Mouse (Mus musculus): ENCODE data around the gene Ezr. TPM values are rescaled to one million over a fixed set of nuclear protein-coding genes. Genes with fewer than 3 reads are reported as not detected.

The Ezr gene
- polyA plus RNA-seq, 1 experiment = 35.9 TPM

DNA sequence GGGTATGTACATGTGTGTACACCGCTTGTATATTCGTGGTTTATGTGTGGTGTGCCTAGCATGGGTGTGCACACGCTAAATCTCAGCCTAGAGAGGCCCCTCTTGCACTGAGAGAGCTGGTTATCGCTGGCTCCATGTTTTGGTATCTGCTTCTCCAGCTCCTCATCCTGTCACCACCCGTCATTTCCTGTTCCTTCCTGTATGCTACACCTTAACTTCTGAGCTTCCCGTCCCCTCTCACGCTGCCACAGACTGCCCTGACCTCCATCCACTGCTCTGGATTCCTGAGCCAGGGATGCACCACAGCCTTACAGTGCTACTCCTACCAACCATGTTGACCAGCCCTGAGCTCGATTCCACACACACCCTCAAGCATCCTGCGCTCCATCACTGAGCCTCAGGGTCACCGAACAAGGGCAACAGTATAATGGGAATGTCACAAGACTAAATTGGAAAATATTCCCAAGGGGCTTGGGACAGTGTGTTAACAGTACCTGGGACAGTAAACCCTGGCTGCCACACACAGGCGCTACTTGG lies 39.5 kb downstream of the Ezr start:
- Histone ChIP-seq H3ac (ENCODE audit: control insufficient read depth, insufficient read length) (no peak overlapping the region), H3K27me3 (ENCODE audit: control insufficient read depth, insufficient read depth, insufficient read length) (no peaks in the 10 kb centered on the region), H3K4me3 (no peak overlapping the region), H3K79me2 (ENCODE audit: control insufficient read depth, insufficient read depth) (no peaks in the 10 kb centered on the region), H3K36me3 (ENCODE audit: control insufficient read depth, insufficient read depth) (peaks cover 10% of the 10 kb centered on the region), H3K4me2 (ENCODE audit: low read depth) (peak overlapping the region; percentile 33)
- TF ChIP-seq MYOG (IDR thresholded peaks at IDR 0.05; ENCODE audit: control insufficient read depth in 1 of 3, insufficient read depth in 1 of 3, insufficient read length in 2 of 3, low read depth in 2 of 3) = no peak
- no peak for TF ChIP-seq POLR2A (IDR thresholded peaks at IDR 0.05; ENCODE audit: insufficient read length, low read depth)
- TF ChIP-seq USF1 (IDR thresholded peaks at IDR 0.05; ENCODE audit: low read depth) = no peak
- no peak for TF ChIP-seq CEBPB (IDR thresholded peaks at IDR 0.05; ENCODE audit: insufficient read depth, poor library complexity, severe bottlenecking)
- no peak for TF ChIP-seq POLR2AphosphoS2 (IDR thresholded peaks at IDR 0.05; ENCODE audit: insufficient read length, low read depth)
- no peak for TF ChIP-seq TCF3 (IDR thresholded peaks at IDR 0.05; ENCODE audit: insufficient read length, low read depth)
- TF ChIP-seq SRF (IDR thresholded peaks at IDR 0.05; ENCODE audit: control insufficient read depth, insufficient read length, low read depth) = no peak
- no peak for TF ChIP-seq REST (IDR thresholded peaks at IDR 0.05; ENCODE audit: insufficient read depth, insufficient read length)
- TF ChIP-seq TCF12 (IDR thresholded peaks at IDR 0.05; ENCODE audit: insufficient read depth, poor library complexity, severe bottlenecking) = no peak
- no peak for TF ChIP-seq E2F4 (IDR thresholded peaks at IDR 0.05; ENCODE audit: insufficient read depth)
- no peak for TF ChIP-seq MYOD1 (IDR thresholded peaks at IDR 0.05; ENCODE audit: control insufficient read depth in 1 of 3, insufficient read length in 2 of 3, low read depth in 2 of 3)
- TF ChIP-seq MAX (IDR thresholded peaks at IDR 0.05; ENCODE audit: low read depth) = no peak

DNA sequence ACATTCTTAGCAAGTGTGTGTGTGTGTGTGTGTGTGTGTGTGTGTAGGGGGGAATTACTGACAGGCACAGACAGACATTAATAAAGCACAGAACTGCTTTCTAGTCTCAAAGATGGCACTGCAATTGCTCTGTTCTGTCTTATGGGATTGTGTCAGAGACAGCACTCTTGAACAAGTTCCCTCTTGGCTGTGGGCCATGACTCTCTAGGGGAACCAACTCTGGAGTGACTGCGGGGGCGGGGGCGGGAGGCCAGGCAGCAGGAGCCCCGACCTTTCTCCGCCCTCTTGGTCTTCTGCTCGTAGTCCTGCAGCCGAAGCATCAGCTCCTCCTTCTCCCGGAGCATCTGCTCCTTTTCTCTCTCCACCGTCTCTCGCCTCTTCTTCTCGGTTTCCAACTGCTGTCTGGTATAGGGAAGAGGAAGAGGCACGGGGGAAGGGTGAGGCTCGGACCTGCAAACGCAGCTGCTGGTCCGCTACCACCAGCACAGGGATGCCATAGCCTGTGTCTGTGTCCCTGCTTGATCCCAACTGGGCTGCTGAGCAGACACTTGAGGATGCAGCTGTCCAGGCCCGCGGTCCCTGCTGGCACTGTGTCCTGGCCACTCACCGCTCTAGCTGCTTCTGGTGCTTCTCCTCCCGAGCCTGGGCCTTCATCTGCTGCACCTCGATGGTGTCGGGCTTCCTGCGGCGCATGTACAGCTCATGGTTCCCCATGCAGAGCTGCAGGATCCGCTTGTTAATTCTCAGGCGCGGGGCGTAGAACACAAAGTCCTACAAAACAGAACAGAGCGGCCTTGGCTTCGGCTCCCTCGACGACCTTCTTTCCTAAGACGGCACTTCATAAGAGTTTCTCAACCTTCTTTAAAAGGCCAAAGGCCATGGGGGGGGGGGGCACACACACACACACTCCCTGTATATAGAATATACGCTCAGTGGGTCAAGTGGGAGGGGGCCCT lies 40.2 kb downstream of the Ezr start:
- no peak overlapping the region for H3ac ChIP-seq (ENCODE audit: control insufficient read depth, insufficient read length)
- H3K36me3 ChIP-seq (ENCODE audit: control insufficient read depth, insufficient read depth) = peaks cover 10% of the 10 kb centered on the region
- H3K4me3 ChIP-seq = no peak overlapping the region
- no peaks in the 10 kb centered on the region for H3K27me3 ChIP-seq (ENCODE audit: control insufficient read depth, insufficient read depth, insufficient read length)
- no peak for TF ChIP-seq USF1 (IDR thresholded peaks at IDR 0.05; ENCODE audit: low read depth)
- no peak for TF ChIP-seq TCF12 (IDR thresholded peaks at IDR 0.05; ENCODE audit: insufficient read depth, poor library complexity, severe bottlenecking)
- peak; percentile 25 to 94 (median 92) for TF ChIP-seq MYOG (IDR thresholded peaks at IDR 0.05; ENCODE audit: control insufficient read depth in 1 of 3, insufficient read depth in 1 of 3, insufficient read length in 2 of 3, low read depth in 2 of 3)
- peak; percentile 60 for TF ChIP-seq TCF3 (IDR thresholded peaks at IDR 0.05; ENCODE audit: insufficient read length, low read depth)
- peak in 2 of 3 experiments; percentile 87 to 95 for TF ChIP-seq MYOD1 (IDR thresholded peaks at IDR 0.05; ENCODE audit: control insufficient read depth in 1 of 3, insufficient read length in 2 of 3, low read depth in 2 of 3)
- H3K4me2 ChIP-seq (ENCODE audit: low read depth) = no peak overlapping the region
- H3K79me2 ChIP-seq (ENCODE audit: control insufficient read depth, insufficient read depth) = no peaks in the 10 kb centered on the region

DNA sequence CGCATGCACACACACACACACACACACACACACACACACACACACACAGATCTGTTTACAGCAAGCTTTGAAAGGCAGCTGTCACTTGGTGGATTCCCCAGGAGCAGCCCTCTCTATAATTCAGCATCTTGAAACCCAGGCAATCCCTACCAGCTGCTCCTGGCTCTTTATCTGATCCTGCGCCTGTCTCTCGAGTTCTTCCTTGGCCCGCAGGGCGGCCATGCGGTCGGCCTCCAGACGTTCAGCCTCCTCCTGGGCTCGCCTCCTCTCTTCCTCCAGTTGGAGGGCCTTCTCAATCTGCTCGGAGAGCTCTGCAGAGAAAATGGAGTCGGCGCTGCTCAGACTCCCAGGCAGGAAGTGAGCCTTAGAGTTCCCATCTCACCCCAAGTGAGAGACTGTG lies 41.3 kb downstream of the Ezr start:
- Histone ChIP-seq H3ac (ENCODE audit: control insufficient read depth, insufficient read length) (no peak overlapping the region), H3K79me2 (ENCODE audit: control insufficient read depth, insufficient read depth) (no peaks in the 10 kb centered on the region), H3K36me3 (ENCODE audit: control insufficient read depth, insufficient read depth) (peaks cover 10% of the 10 kb centered on the region), H3K4me3 (no peak overlapping the region), H3K27me3 (ENCODE audit: control insufficient read depth, insufficient read depth, insufficient read length) (no peaks in the 10 kb centered on the region), H3K4me2 (ENCODE audit: low read depth) (no peak overlapping the region)
- TF ChIP-seq MYOD1 (IDR thresholded peaks at IDR 0.05; ENCODE audit: control insufficient read depth in 1 of 3, insufficient read length in 2 of 3, low read depth in 2 of 3) (no peak), MYOG (IDR thresholded peaks at IDR 0.05; ENCODE audit: control insufficient read depth in 1 of 3, insufficient read depth in 1 of 3, insufficient read length in 2 of 3, low read depth in 2 of 3) (no peak), POLR2A (IDR thresholded peaks at IDR 0.05; ENCODE audit: insufficient read length, low read depth) (no peak), SRF (IDR thresholded peaks at IDR 0.05; ENCODE audit: control insufficient read depth, insufficient read length, low read depth) (no peak), USF1 (IDR thresholded peaks at IDR 0.05; ENCODE audit: low read depth) (no peak), E2F4 (IDR thresholded peaks at IDR 0.05; ENCODE audit: insufficient read depth) (no peak), MAX (IDR thresholded peaks at IDR 0.05; ENCODE audit: low read depth) (no peak), CEBPB (IDR thresholded peaks at IDR 0.05; ENCODE audit: insufficient read depth, poor library complexity, severe bottlenecking) (no peak), TCF3 (IDR thresholded peaks at IDR 0.05; ENCODE audit: insufficient read length, low read depth) (no peak), TCF12 (IDR thresholded peaks at IDR 0.05; ENCODE audit: insufficient read depth, poor library complexity, severe bottlenecking) (no peak), POLR2AphosphoS2 (IDR thresholded peaks at IDR 0.05; ENCODE audit: insufficient read length, low read depth) (no peak), REST (IDR thresholded peaks at IDR 0.05; ENCODE audit: insufficient read depth, insufficient read length) (no peak)

DNA sequence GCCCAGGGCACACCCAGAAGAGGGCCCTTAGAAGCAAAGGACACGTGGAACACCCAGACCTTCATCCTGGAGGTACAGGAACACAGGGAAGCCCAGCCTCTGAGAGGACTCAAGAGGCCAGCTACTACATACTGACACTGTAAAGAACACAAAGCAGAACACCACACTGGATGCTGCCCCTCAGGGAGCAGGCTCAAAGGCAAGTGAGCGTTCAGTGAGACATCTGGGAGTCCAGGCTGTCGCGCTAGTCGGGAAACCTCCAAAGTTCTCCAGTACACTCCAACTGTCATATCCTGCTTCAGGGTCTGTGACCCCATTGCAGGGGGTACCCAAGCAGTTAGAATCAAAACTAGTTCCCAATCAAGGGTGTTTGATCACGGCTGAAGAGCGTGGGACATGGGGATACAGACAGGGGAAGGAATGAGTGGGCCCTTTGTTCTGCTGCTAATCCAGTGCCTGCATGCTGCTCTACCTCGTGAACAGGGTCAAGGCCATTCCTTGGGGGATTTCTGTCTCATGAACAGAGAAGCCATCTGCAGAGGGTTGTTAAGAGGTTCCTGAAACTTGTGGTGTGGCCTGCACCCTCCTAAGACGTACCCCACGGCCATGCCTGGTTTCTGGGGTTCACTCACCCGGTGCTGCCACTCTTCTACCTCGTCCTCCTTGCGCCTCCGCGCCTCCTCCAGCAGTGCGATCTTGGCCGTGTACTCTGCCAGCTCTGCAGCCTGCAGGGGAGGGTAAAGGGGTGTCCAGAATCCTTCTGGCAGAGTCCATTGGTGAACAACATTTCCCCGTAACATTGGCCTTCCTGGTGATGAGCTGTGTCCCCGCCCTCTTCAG lies 42.0 kb downstream of the Ezr start:
- Histone ChIP-seq H3K4me3 (no peak overlapping the region), H3K4me2 (ENCODE audit: low read depth) (no peak overlapping the region), H3K79me2 (ENCODE audit: control insufficient read depth, insufficient read depth) (no peaks in the 10 kb centered on the region), H3K36me3 (ENCODE audit: control insufficient read depth, insufficient read depth) (peaks cover 10% of the 10 kb centered on the region), H3ac (ENCODE audit: control insufficient read depth, insufficient read length) (no peak overlapping the region), H3K27me3 (ENCODE audit: control insufficient read depth, insufficient read depth, insufficient read length) (no peaks in the 10 kb centered on the region)
- no peak for TF ChIP-seq USF1 (IDR thresholded peaks at IDR 0.05; ENCODE audit: low read depth)
- no peak for TF ChIP-seq MYOG (IDR thresholded peaks at IDR 0.05; ENCODE audit: control insufficient read depth in 1 of 3, insufficient read depth in 1 of 3, insufficient read length in 2 of 3, low read depth in 2 of 3)
- no peak for TF ChIP-seq MAX (IDR thresholded peaks at IDR 0.05; ENCODE audit: low read depth)
- no peak for TF ChIP-seq E2F4 (IDR thresholded peaks at IDR 0.05; ENCODE audit: insufficient read depth)
- TF ChIP-seq REST (IDR thresholded peaks at IDR 0.05; ENCODE audit: insufficient read depth, insufficient read length) = no peak
- no peak for TF ChIP-seq POLR2A (IDR thresholded peaks at IDR 0.05; ENCODE audit: insufficient read length, low read depth)
- no peak for TF ChIP-seq SRF (IDR thresholded peaks at IDR 0.05; ENCODE audit: control insufficient read depth, insufficient read length, low read depth)
- no peak for TF ChIP-seq TCF3 (IDR thresholded peaks at IDR 0.05; ENCODE audit: insufficient read length, low read depth)
- TF ChIP-seq TCF12 (IDR thresholded peaks at IDR 0.05; ENCODE audit: insufficient read depth, poor library complexity, severe bottlenecking) = no peak
- TF ChIP-seq POLR2AphosphoS2 (IDR thresholded peaks at IDR 0.05; ENCODE audit: insufficient read length, low read depth) = no peak
- no peak for TF ChIP-seq MYOD1 (IDR thresholded peaks at IDR 0.05; ENCODE audit: control insufficient read depth in 1 of 3, insufficient read length in 2 of 3, low read depth in 2 of 3)
- TF ChIP-seq CEBPB (IDR thresholded peaks at IDR 0.05; ENCODE audit: insufficient read depth, poor library complexity, severe bottlenecking) = no peak
